Mouse (Mus musculus) hindlimb bud, embryonic 11.5 days (tissue): ENCODE results near the gene Mfsd6l.

ENCODE experiments used
- DNase-seq: peaks from one replicate; pipeline ENCODE4 v3.0.0-alpha.2; 2012; ENCODE audit warnings: low read depth, low spot score; ENCODE audit errors: extremely low spot score

The Mfsd6l gene

DNA sequence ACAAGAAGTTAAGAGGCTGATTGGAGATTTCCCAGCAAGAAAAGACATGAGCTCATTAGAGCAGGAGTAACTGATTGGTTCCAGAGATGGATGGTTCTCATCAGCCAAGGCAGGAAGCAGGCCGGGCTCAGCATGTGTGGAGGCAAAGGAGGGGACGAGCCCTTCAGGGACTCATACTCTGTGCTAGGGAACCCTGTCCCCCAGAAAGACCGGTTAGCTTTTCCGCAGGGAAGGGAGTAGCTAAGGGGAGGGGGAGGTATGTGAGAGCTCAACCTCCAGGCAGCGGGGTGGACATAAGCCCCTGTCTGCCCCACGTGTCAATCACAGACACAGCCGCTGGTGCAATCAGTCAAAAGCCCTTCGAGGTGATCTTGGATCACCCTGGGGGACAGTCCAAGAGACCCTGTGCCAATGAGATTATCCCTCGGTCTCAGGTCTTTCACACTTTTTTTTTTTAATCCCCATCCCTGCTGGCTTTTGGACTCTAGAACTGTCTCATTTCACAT lies 45.6 kb downstream of the Mfsd6l start:
- DNase-seq, result no peak

DNA sequence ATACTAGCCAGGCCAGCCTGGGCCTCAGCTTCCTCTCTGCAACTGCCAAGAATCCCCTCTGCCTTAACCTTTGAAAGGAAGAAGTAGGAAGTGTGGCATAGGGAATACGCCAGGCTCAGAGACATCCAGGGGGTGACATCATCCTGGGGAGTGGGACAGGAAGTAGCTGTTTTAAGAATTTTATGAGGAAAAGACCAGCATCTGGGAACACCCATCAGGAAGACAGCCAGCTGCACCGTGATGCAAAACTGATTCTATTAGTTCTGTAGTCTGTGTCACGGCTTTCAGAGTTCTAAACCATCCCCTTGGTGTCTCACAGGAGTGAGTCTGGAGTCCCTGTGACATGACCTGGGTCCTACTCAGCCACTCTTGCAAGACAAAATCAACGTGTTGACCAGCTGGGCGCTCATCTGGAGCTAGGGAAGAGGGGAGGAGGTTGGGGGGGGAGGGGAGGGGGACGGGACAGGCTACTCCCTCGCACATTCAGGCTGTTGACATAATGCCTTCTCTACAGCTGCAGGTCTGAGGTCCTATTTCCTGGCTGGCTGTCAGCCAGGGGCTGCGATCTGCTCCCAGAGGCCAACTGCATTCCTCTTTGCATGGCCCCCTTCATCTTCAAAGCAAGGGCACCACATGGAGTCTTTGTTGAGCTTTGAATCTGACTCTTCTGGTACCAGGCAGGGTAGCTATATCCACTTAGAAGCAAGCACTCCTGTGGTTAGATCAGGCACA lies 46.4 kb downstream of the Mfsd6l start:
- DNase-seq, result no peak

DNA sequence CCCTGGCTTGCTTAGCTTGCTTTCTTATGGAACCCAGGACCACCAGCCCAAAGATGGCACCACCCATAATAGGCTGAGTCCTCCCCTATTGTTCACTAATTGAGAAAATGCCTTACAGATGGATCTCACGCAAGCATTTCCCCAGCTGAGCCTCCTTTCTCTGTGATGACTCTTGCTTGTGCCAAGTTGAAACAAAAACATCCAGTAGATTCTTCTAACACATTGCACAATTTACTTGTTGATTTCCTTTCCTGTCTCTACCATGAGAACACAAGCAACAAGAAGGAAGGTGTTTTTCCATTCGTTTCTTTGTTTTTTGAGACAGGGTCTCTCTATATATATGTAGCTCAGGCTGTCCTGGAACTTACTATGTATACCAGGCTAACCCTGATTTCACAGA lies 51.1 kb downstream of the Mfsd6l start:
- no peak for DNase-seq
